Mouse (Mus musculus): ENCODE measurements around the gene Rarg. TPM values are rescaled to one million over a fixed set of nuclear protein-coding genes. Genes with fewer than 3 reads are reported as not detected.

The Rarg gene
- total and polyA plus RNA-seq, 2 experiments from 2014 or later, result 4.6 to 6.5 TPM

- H3K27me3 ChIP-seq (ENCODE audit: insufficient read depth, low read length), result peaks cover 4% of the 10 kb centered on the region; the same call in 1 of the 2 replicates
- no peak for TF ChIP-seq CTCF (IDR thresholded peaks at IDR 0.05; ENCODE audit: low read depth)
- peak overlapping the region; percentile 96 for H3K4me2 ChIP-seq (ENCODE audit: low read depth)
- H3K36me3 ChIP-seq (ENCODE audit: insufficient read depth), result no peaks in the 10 kb centered on the region
- peak; percentile 22 for DNase-seq
- peak overlapping the region; percentile 65 for H3K9ac ChIP-seq
- peak overlapping the region; percentile 55 for H3K4me3 ChIP-seq (ENCODE audit: low read depth, low read length)
- ATAC-seq, result peak; percentile 30; the same call in 1 of the 2 replicates
- no peaks in the 10 kb centered on the region for H3K9me3 ChIP-seq (ENCODE audit: low read length)
- H3K27ac ChIP-seq (ENCODE audit: low read depth, low read length), result no peak overlapping the region
- 12% methylated on average over 22 of the region's 22 CpGs for WGBS
- peaks cover 10% of the 10 kb centered on the region; the same call in 1 of the 2 replicates for H3K4me1 ChIP-seq (ENCODE audit: insufficient read depth)
Observed at GRCm38 (mm10) chr15:102256431-102257201, 701 bp downstream of the Rarg start.

DNA sequence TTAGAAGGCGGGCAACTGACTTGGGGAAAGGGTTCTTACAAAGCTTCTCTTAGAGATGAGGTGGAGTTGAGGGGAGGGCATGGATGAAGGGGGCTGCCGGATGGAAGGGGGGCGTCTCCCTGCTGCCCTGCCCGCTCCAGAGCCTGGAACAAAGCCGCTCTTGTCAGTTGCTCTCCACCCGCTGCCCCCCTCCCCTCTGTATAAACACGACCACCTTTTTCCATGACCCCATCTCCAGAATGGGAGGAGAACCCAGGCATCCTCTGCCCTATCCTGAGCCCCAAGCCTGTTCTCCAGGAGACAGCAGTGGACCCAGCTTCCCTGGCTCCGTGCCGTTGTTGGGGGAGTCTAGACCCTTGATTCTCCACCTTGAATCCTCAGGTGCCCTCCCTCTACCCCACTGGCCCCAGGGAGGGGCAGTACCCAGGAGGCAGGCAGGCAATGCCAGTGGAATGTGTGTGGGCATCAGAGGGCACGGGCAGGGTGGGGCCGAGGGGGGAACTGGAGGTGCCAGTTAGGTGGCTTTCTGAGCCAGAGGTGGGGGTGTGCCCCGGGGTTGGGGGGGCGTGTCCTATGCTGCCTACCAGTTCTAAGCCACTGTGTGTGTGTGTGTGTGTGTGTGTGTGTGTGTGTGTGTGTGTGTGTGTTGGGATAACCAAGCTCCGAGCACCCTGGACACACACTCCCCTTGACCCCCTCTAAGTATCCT lies 1.6 kb downstream of the Rarg start:
- Histone ChIP-seq H3K27ac (ENCODE audit: low read depth, low read length) (no peak overlapping the region), H3K4me3 (ENCODE audit: low read depth, low read length) (no peak overlapping the region), H3K4me1 (ENCODE audit: insufficient read depth) (peaks cover 10% of the 10 kb centered on the region; the same call in 1 of the 2 replicates), H3K4me2 (ENCODE audit: low read depth) (peak overlapping the region; percentile 96; the same call in 1 of the 2 replicates), H3K9ac (no peak overlapping the region), H3K36me3 (ENCODE audit: insufficient read depth) (no peaks in the 10 kb centered on the region), H3K9me3 (ENCODE audit: low read length) (no peaks in the 10 kb centered on the region), H3K27me3 (ENCODE audit: insufficient read depth, low read length) (peaks cover 4% of the 10 kb centered on the region; the same call in 1 of the 2 replicates)
- ATAC-seq (no peak), DNase-seq (no peak)
- TF ChIP-seq CTCF (IDR thresholded peaks at IDR 0.05; ENCODE audit: low read depth), result no peak
- 54% methylated on average over 13 of the region's 14 CpGs for WGBS

DNA sequence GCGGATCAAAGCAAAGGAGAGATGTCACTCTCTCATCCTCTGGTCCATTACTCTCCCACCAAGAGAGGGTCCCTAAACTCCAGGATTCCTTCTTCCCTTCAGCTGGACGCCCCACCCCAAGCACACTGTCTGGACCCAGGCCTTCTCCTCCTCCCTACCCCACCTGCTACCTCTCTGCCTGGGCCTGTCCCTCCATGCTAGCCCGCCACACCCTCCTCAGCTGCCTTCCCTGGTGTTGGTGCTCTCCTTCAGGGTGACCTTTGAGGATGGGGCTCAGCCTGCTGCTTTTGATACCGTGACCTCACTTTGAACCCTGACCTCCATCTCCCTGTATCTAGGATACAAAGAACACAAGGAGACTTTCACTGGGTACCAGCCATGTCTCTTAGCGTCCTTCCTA lies 6.8 kb downstream of the Rarg start:
- 73% methylated on average over 5 of the region's 5 CpGs for WGBS
- H3K27me3 ChIP-seq (ENCODE audit: insufficient read depth, low read length), result no peaks in the 10 kb centered on the region
- TF ChIP-seq CTCF (IDR thresholded peaks at IDR 0.05; ENCODE audit: low read depth), result no peak
- no peak overlapping the region for H3K27ac ChIP-seq (ENCODE audit: low read depth, low read length)
- no peak overlapping the region for H3K4me3 ChIP-seq (ENCODE audit: low read depth, low read length)
- no peak overlapping the region for H3K4me2 ChIP-seq (ENCODE audit: low read depth)
- no peak overlapping the region for H3K9ac ChIP-seq
- no peak for DNase-seq
- ATAC-seq, result no peak
- H3K9me3 ChIP-seq (ENCODE audit: low read length), result no peaks in the 10 kb centered on the region
- H3K36me3 ChIP-seq (ENCODE audit: insufficient read depth), result no peaks in the 10 kb centered on the region
- no peaks in the 10 kb centered on the region; the same call in 1 of the 2 replicates for H3K4me1 ChIP-seq (ENCODE audit: insufficient read depth)

DNA sequence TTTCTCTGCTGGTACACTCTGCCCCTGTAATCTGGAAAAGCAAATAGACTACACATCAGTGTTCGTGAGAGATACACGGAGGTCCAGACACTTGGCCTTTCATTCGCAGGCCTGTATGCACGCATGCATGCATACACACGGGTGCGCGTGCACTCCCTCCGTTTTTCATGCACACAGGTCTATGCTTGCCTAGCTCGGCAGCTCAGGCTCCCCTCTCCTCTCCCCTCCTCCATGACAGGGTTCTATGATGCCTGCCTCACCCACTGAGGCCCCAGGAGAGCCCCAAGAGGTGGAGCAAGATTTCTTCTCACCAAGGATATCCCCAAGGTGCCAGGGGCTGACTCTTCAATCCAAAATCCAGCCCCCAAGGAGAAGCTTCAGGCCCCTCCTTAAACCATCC lies 7.3 kb downstream of the Rarg start:
- Histone ChIP-seq H3K9ac (no peak overlapping the region), H3K4me3 (ENCODE audit: low read depth, low read length) (no peak overlapping the region), H3K9me3 (ENCODE audit: low read length) (no peaks in the 10 kb centered on the region), H3K27me3 (ENCODE audit: insufficient read depth, low read length) (no peaks in the 10 kb centered on the region), H3K4me1 (ENCODE audit: insufficient read depth) (peaks cover 3% of the 10 kb centered on the region; the same call in 1 of the 2 replicates), H3K27ac (ENCODE audit: low read depth, low read length) (no peak overlapping the region), H3K36me3 (ENCODE audit: insufficient read depth) (no peaks in the 10 kb centered on the region), H3K4me2 (ENCODE audit: low read depth) (no peak overlapping the region)
- ATAC-seq (no peak), DNase-seq (no peak)
- TF ChIP-seq CTCF (IDR thresholded peaks at IDR 0.05; ENCODE audit: low read depth), result no peak
- 54% methylated on average over 9 of the region's 9 CpGs for WGBS

DNA sequence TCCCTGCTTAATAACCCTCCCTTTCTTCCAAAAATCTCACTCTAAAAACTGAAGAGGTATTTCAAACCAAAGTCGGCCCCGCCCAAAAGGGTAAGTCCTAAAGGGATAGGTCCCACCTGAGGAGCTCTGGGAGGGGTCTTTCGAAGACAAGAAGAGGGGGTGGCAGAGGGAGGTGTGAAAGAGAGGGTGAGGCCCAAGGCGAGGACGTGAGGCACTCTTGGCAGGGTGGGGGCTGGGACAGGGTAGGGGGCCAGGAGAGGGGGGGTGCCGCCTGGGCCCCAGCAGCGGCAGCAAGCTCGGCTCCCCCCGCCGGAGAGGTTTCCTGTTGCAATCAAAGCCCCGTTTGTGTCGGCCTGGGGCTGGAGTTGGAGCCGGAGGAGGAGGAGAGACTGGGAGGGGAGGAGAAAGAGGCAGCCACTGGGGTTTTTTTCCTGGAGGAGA lies 8.0 kb downstream of the Rarg start:
- 6% methylated on average over 13 of the region's 13 CpGs for WGBS

GRCm38 (mm10) chr15:102248812-102249191 lies 8.5 kb downstream of the Rarg start:
- H3K9me3 ChIP-seq (ENCODE audit: low read length), result no peaks in the 10 kb centered on the region
- H3K4me1 ChIP-seq (ENCODE audit: insufficient read depth), result peaks cover 13% of the 10 kb centered on the region
- no peak for TF ChIP-seq CTCF (IDR thresholded peaks at IDR 0.05; ENCODE audit: low read depth)
- no peaks in the 10 kb centered on the region for H3K27me3 ChIP-seq (ENCODE audit: insufficient read depth, low read length)
- no peaks in the 10 kb centered on the region for H3K36me3 ChIP-seq (ENCODE audit: insufficient read depth)
- H3K4me3 ChIP-seq (ENCODE audit: low read depth, low read length), result no peak overlapping the region
- no peak for DNase-seq
- WGBS, result 6% methylated on average over 1 of the region's 3 CpGs
- no peak overlapping the region for H3K27ac ChIP-seq (ENCODE audit: low read depth, low read length)
- no peak for ATAC-seq
- no peak overlapping the region for H3K9ac ChIP-seq
- H3K4me2 ChIP-seq (ENCODE audit: low read depth), result no peak overlapping the region

More for the DNA sequence above, 8.0 kb downstream of the Rarg start:
- Histone ChIP-seq H3K27ac (ENCODE audit: low read depth, low read length) (no peak overlapping the region), H3K4me2 (ENCODE audit: low read depth) (no peak overlapping the region), H3K4me1 (ENCODE audit: insufficient read depth) (peaks cover 8% of the 10 kb centered on the region), H3K4me3 (ENCODE audit: low read depth, low read length) (no peak overlapping the region), H3K27me3 (ENCODE audit: insufficient read depth, low read length) (no peaks in the 10 kb centered on the region), H3K9me3 (ENCODE audit: low read length) (no peaks in the 10 kb centered on the region), H3K36me3 (ENCODE audit: insufficient read depth) (no peaks in the 10 kb centered on the region), H3K9ac (no peak overlapping the region)
- ATAC-seq (no peak), DNase-seq (no peak)
- TF ChIP-seq CTCF (IDR thresholded peaks at IDR 0.05; ENCODE audit: low read depth), result no peak
